Mouse (Mus musculus): Measurements from ENCODE around the gene Zfp111. TPM values are rescaled to one million over a fixed set of nuclear protein-coding genes. Genes with fewer than 3 reads are reported as not detected.

Zfp111 gene
- under 1 TPM in 1 of 2 experiments, not detected in 1; 0.35 TPM for total RNA-seq (2023)

DNA sequence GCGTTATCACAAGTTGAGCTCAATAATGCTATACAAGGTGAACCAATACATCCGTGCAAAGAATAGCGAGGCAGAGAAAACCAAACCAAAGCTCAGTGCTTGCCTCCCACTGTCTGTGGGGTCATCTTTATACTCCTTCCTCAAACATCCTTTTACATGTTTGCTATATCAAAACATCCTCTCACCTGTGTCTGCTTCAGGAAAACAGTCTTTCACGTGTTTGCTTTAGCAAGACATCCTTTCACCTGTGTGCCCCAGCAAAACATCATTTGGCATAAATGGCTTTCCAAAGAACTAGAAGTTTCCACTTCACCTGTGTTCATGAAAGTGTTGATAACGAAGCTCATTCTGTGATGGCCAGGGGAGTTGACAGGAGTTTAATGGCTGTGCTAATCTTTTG lies at the start of gene Zfp111:
Gene Zfp111 (minus strand): TSS at position 101 of the 400 bp plus-strand sequence.

GRCm38 (mm10) chr7:24254633-24255474 lies 43.6 kb upstream of the Zfp111 start, which contains the start of gene Zfp108:
Gene Zfp108, plus strand, starts transcription at chr7:24254794.

GRCm38 (mm10) chr7:24237040-24237791 lies 26.0 kb upstream of the Zfp111 start, which contains the start of gene Zfp109:
Gene Zfp109, minus strand, starts transcription at chr7:24237560.

DNA sequence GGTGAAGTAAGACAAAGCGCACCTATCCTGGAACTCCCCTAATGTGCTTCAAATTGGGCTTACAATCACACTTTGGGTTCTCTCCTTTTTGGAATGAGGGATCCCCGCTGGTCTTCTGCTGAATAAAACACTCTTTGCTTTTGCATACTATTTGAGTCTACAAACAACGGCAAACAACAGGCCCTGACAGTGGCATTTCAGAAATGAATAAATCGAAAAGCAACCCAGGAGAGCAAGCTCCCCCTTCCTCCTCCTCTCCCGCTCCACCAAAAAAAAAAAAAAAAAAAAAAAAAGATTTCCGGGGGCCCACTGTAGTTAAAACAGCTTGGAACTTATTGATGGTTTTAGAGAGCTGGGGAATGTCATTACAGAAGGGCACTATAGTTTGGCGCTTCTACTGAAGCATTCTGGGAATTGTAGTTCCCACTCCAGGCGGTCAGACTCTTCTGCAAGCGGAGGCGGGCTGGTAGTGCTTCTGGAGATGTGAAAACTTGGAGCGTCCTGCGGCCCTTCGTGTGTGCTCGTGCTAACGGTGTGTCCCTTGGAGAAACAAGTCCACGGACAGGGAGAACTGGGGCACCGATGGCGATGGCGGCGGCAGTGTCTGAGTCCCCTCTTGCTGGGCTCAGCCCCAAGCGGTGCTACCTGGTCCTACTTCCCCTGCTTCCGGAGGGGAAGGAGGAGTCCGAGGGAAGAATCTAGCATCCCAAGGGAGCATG lies 36.5 kb downstream of the Zfp111 start, which contains the start of gene Zfp114:
Gene Zfp114 (plus strand): TSS at position 443 of the 719 bp plus-strand sequence.

Other genes with a start within 250 kb of the Zfp111 start
- gene Vmn1r181, start 236.8 kb downstream of the Zfp111 start, total RNA-seq (2023) = not detected
- gene V1rd19, start 209.8 kb downstream of the Zfp111 start, total RNA-seq (2023) = not detected
- gene Vmn1r183, start 158.2 kb downstream of the Zfp111 start, total RNA-seq (2023) = not detected
- gene Zfp180, start 129.5 kb downstream of the Zfp111 start, total RNA-seq (2023) = 10 to 100 TPM; 29.0 to 34.1 TPM
- 1 to 10 TPM; 3.0 to 3.7 TPM for gene Zfp112, start 99.1 kb downstream of the Zfp111 start, total RNA-seq (2023)
- 1 to 10 TPM; 8.0 to 9.7 TPM for gene Zfp235, start 77.3 kb downstream of the Zfp111 start, total RNA-seq (2023)
- under 1 TPM in 1 of 2 experiments, not detected in 1; 0.15 TPM for gene Zfp114, start 36.4 kb downstream of the Zfp111 start, total RNA-seq (2023)
- gene Zfp109, start 26.1 kb upstream of the Zfp111 start, total RNA-seq (2023) = 1 to 10 TPM in 1 of 2 experiments, under 1 TPM in 1; 0.36 to 2.6 TPM
- gene Zfp108, start 43.4 kb upstream of the Zfp111 start, total RNA-seq (2023) = not detected
- under 1 TPM; 0.33 to 0.46 TPM for gene Zfp93, start 59.0 kb upstream of the Zfp111 start, total RNA-seq (2023)
- gene Zfp61, start 89.8 kb upstream of the Zfp111 start, total RNA-seq (2023) = 10 to 100 TPM; 10.7 to 11.3 TPM
- gene Zfp94, start 105.2 kb upstream of the Zfp111 start, total RNA-seq (2023) = 10 to 100 TPM in 1 of 2 experiments, 1 to 10 TPM in 1; 6.4 to 14.3 TPM
- gene Tescl, start 122.5 kb upstream of the Zfp111 start, total RNA-seq (2023) = not detected
- gene Lypd5, start 137.8 kb upstream of the Zfp111 start, total RNA-seq (2023) = not detected
- 1 to 10 TPM; 4.2 to 9.5 TPM for gene Kcnn4, start 158.8 kb upstream of the Zfp111 start, total RNA-seq (2023)
- gene Smg9, start 188.2 kb upstream of the Zfp111 start, total RNA-seq (2023) = 10 to 100 TPM; 77.0 to 91.8 TPM
- gene Irgc1, start 240.9 kb upstream of the Zfp111 start, total RNA-seq (2023) = 1 to 10 TPM; 5.0 to 7.7 TPM

Data from B cell, adult 67 days (primary cell).